Mouse (Mus musculus) cerebellum, postnatal 10 days (tissue): ENCODE measurements at regions not wholly inside any gene's neighbourhood (a gene's known extent, or its start where the extent isn't known, plus 50 kb on each side); places are given as distances from the start of the nearest gene placed in this dataset.
A peak's percentile ranks its signal among the peaks of the same experiment; 100 is the strongest.

ENCODE experiments used
- DNase-seq, 2 experiments: peaks; one replicate each; pipeline ENCODE4 v3.0.0; 2021; ENCODE audit warnings: mixed read lengths in 2 of 2

- DNase-seq: no peak
Observed at GRCm38 (mm10) chr2:3941496-3941895, 76.0 kb upstream of the Frmd4a start.

DNA sequence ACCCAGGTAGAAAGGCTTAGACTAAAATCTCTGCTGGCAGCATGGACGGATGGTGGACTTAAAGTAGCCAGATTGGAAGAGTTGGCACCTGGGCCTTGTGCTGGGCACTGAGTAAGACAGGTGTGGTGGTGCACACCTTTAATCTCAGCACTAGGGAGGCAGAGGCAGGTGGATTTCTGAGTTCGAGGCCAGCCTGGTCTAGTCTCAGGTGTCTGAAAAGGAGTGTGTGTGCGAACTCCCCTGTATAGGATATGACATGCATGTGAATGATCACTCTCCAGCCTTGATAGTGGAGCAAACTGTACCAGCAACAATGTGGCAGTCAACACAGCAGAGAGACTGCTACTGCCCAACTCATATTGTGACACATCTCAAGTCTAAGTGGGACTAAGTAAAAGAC lies 70.1 kb upstream of the Frmd4a start:
- no peak for DNase-seq

GRCm38 (mm10) chr2:3948331-3948730 lies 69.2 kb upstream of the Frmd4a start:
- DNase-seq: no peak

DNA sequence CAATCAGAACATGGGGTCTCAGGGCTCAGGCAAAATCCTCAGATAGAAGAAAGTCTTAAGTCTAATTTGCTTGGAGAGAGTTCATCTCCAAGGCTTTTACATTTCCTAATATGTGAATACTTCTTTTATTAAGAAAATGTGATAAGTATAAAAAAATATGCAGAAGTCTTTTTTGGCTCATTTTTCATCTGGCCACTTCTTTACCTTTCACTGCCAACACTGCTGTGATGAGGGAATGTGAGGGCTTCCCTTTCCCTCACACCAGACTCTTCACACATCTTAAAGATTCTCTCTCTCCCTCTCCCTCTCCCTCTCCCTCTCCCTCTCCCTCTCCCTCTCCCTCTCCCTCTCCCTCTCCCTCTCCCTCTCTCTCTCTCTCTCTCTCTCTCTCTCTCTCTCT lies 60.0 kb upstream of the Frmd4a start:
- DNase-seq: no peak

- peak; percentile 36 to 39 for DNase-seq
Observed at GRCm38 (mm10) chr2:3958065-3958641, 59.4 kb upstream of the Frmd4a start.

- no peak for DNase-seq
Observed at GRCm38 (mm10) chr2:3958711-3959110, 58.8 kb upstream of the Frmd4a start.

DNA sequence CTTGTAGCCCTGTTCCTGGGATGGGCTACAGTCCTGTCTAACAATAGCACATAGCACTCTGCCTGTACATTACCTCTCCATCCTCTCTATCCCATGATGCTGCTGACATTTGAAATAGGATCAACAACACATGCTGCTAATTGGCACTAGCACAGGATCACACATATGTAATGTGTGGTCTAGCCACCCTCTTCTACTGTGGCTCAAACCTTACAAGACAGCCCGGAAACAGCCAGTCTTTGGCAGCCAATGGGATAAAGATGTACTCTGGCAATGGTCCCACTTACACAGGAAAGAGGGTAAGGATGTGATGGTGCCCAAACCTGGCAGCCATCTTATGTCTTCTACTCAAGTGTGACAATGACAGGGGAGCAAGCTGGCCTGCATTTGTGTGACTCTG lies 58.3 kb upstream of the Frmd4a start:
- peak; percentile 77 to 81 for DNase-seq

DNA sequence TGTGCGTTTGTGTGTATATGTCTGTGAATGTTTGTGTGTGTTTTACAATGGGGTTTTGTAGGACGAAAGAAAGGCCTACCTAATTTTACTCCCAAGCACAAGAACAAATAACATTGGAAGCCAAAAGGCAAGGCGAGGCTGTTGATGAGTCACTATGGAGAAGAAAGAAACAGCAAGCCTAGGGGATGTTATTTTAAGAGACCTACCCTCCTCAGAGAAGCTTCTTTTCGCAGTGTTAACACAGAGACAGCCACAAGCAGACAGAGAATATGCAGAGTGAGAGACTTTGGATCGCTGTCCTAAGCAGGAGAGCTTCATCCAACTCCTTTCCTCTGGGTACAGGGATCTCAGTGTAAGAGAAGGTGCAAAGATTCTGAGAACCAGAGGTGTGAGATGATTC lies 57.3 kb upstream of the Frmd4a start:
- DNase-seq: no peak

DNA sequence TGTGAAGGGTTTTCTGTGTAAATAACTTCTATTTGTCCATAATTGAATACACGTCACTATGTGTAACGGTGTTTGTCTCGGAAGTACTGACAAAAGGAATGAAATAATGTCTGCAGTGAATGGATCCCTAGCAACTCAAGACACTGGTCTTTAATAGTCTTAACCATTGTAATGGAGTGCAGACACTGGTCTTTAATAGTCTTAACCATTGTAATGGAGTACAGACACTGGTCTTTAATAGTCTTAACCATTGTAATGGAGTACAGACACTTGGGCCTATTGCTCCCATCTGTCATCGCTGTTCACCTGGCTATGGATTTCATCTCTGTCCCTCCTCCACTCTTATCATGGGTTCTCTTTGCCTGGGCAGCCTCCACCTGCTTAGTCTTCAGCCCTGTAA lies 53.2 kb upstream of the Frmd4a start:
- peak in 1 of 2 experiments; percentile 80 for DNase-seq
